Mouse (Mus musculus) ES-E14 (cell line): Measurements from ENCODE around the gene Lingo1. TPM values are rescaled to one million over a fixed set of nuclear protein-coding genes. Genes with fewer than 3 reads are reported as not detected.

Experiments used
- DNase-seq: peaks from one replicate; pipeline ENCODE4 v3.0.0-alpha.2; 2013; ENCODE audit warnings: low read depth, low spot score
- H3K27ac ChIP-seq: 2 replicates; pipeline ENCODE4 v1.5.1; 2012; ENCODE audit warnings: low read depth, mild to moderate bottlenecking, low read length, moderate library complexity, mixed read lengths; ENCODE audit not compliant: poor library complexity, insufficient read depth, severe bottlenecking
- H3K36me3 ChIP-seq: 2 replicates; pipeline ENCODE4 v1.6.1; 2012; ENCODE audit warnings: mild to moderate bottlenecking, low read length, moderate library complexity, mixed read lengths; ENCODE audit not compliant: control insufficient read depth, poor library complexity, insufficient read depth, severe bottlenecking
- H3K4me1 ChIP-seq, 2 experiments: fragments of 150-350 bp in 1 of 2; sonication (generic) in 1 of 2; 2 replicates each; pipeline ENCODE4 v1.6.1; 2012; ENCODE audit warnings: low read length in 2 of 2, mild to moderate bottlenecking in 1 of 2, mixed read lengths in 1 of 2; ENCODE audit not compliant: control insufficient read depth in 2 of 2, insufficient read depth in 2 of 2, poor library complexity in 1 of 2
- H3K4me3 ChIP-seq, 2 experiments: fragments of 150-350 bp in 1 of 2; sonication (generic) in 1 of 2; 2 replicates each; pipeline ENCODE4 v1.5.1; 2012; ENCODE audit warnings: low read length in 2 of 2, low read depth in 1 of 2, mild to moderate bottlenecking in 1 of 2, mixed read lengths in 1 of 2; ENCODE audit not compliant: insufficient read depth in 1 of 2, poor library complexity in 1 of 2, severe bottlenecking in 1 of 2
- H3K9ac ChIP-seq: 2 replicates; pipeline ENCODE4 v1.6.1; 2012; ENCODE audit warnings: low read depth, mild to moderate bottlenecking, low read length, mixed read lengths; ENCODE audit not compliant: poor library complexity, insufficient read depth, severe bottlenecking
- H3K9me3 ChIP-seq: fragments of 150-350 bp; sonication (generic); 2 replicates; pipeline ENCODE4 v1.6.1; 2012; ENCODE audit warnings: low read depth, mild to moderate bottlenecking, low read length; ENCODE audit not compliant: control insufficient read depth, insufficient read depth
- CHD2 ChIP-seq: IDR thresholded peaks from 2 replicates; pipeline ENCODE4 v1.6.1; 2014; ENCODE audit warnings: mild to moderate bottlenecking, low read depth, low read length, inconsistent platforms
- HCFC1 ChIP-seq: IDR thresholded peaks from 2 replicates; pipeline ENCODE4 v1.6.1; 2012; ENCODE audit warnings: low read length, inconsistent platforms, borderline replicate concordance; ENCODE audit not compliant: insufficient read depth
- MAFK ChIP-seq: IDR thresholded peaks from 2 replicates; pipeline ENCODE4 v1.6.1; 2014; ENCODE audit warnings: mild to moderate bottlenecking, low read depth, low read length, inconsistent platforms; ENCODE audit not compliant: insufficient read depth
- ZC3H11A ChIP-seq: IDR thresholded peaks from 2 replicates; pipeline ENCODE4 v1.6.1; 2012; ENCODE audit warnings: low read depth, mild to moderate bottlenecking, inconsistent platforms, low read length, borderline replicate concordance
- ZNF384 ChIP-seq: IDR thresholded peaks from 2 replicates; pipeline ENCODE4 v1.6.1; 2012; ENCODE audit warnings: low read depth, low read length, inconsistent platforms
- in situ Hi-C, 2 experiments: fragments of 600-800 bp; cut with MboI; formaldehyde crosslinking; loops; one replicate each; pipeline ENCODE4 v1.15.1; 2025; ENCODE audit warnings: low sequenced_read_pairs in 2 of 2, inconsistent platforms in 1 of 2; ENCODE audit not compliant: unreplicated experiment in 2 of 2
- total RNA-seq: library from RNA; depleted of rRNA; stranded (reverse); fragments of 300-350 nt; gene quantifications from 2 replicates; pipeline ENCODE4 v1.2.3, GENCODE M21; 2012

The Lingo1 gene
- total RNA-seq, 1 experiment = 1.3 TPM

DNA sequence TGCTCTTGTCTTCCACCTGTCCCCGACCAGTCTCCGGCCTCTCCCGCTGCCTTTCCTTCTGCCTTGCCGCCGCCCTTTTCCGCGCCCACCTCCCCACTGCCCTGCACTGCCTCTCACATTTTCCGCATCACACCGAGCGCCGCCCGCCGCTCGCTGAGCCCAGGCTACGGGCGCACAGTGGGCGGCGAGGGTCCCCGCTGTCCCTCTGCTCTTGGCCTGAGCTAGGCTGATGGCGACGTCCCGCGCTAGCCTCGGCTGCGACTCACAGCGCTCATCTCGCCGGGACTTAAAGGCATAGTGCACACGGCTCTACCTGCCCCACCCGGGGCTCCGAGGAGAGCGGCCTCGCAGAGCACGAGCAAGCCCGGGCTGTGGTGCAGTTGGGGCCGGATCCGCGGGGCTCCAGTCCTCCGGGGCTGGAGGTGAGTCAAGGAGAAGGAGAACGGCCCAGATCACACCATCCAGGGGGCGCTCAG is 426 bp upstream of the Lingo1 start:
- DNase-seq = no peak
- in situ Hi-C loops = no loop called here
- H3K27ac ChIP-seq = no peak overlapping the region
- peaks cover 0 to 2% of the 10 kb centered on the region in 2 experiments; a peak in 1 of 4 replicates for H3K4me1 ChIP-seq
- H3K9me3 ChIP-seq = no peaks in the 10 kb centered on the region
- no peak for TF ChIP-seq MAFK
- TF ChIP-seq CHD2 = no peak
- no peak for TF ChIP-seq ZC3H11A
- TF ChIP-seq HCFC1 = no peak
- no peak for TF ChIP-seq ZNF384
- H3K36me3 ChIP-seq = no peaks in the 10 kb centered on the region
- peak overlapping the region; percentile 67 to 77 for H3K4me3 ChIP-seq
- peak overlapping the region; percentile 55 for H3K9ac ChIP-seq

DNA sequence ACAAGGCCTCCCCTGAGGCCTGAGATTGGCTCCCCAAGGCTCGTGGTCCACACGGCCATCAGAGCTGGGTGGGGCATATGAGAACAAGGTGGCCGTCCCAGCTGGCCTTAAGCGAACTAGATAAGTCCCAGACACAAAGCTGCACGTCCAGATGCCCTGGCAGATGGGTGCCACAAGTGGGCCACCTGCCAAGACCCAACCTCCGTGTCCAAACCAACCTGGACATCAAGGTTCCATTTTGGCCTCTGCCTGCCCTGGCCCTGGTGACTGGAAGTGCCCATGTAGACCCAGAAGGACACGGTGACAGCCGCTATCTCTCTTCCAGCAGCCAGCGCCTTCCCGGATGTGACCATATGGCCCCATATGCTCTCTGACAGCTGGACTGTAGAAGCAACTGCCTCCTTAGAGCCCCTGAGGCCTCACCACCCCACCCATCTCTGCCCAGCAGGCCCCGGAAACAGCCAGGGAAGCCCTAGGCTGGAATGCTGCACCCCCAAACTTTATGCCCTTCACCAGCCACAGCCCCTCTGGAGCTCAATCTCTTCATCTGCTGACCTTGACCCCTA is 4.5 kb downstream of the Lingo1 start:
- in situ Hi-C loops = no loop called here
- Histone ChIP-seq H3K9ac (no peak overlapping the region), H3K27ac (no peak overlapping the region), H3K4me3 (no peak overlapping the region), H3K9me3 (no peaks in the 10 kb centered on the region), H3K4me1 (no peaks in the 10 kb centered on the region), H3K36me3 (no peaks in the 10 kb centered on the region)
- TF ChIP-seq CHD2 = no peak
- no peak for TF ChIP-seq HCFC1
- TF ChIP-seq MAFK = no peak
- TF ChIP-seq ZNF384 = no peak
- TF ChIP-seq ZC3H11A = no peak
- no peak for DNase-seq

DNA sequence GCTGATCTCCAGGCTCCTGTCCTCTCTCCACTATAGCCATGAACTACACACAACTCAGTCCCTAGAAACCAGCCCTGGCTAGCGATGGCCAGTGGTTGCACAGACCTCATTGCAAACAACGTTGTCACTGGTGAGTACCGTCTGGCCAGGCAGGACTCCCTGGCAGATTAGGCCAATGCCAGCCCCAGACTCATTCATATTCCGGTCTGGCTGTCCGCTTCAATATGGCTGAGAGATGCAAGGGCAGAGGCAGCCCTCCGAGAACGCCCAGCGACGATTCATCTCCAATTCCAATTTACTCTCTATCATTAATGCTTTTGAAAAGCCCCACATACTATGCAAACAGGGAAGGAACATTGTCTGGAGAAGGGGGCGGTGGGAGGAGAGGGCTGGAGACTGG is 11.7 kb downstream of the Lingo1 start:
- Histone ChIP-seq H3K4me1 (no peaks in the 10 kb centered on the region), H3K36me3 (no peaks in the 10 kb centered on the region), H3K9ac (no peak overlapping the region), H3K27ac (no peak overlapping the region), H3K9me3 (no peaks in the 10 kb centered on the region), H3K4me3 (no peak overlapping the region)
- TF ChIP-seq ZNF384 (no peak), ZC3H11A (no peak), MAFK (no peak), HCFC1 (no peak), CHD2 (no peak)
- no peak for DNase-seq
- in situ Hi-C loops = no loop called here

DNA sequence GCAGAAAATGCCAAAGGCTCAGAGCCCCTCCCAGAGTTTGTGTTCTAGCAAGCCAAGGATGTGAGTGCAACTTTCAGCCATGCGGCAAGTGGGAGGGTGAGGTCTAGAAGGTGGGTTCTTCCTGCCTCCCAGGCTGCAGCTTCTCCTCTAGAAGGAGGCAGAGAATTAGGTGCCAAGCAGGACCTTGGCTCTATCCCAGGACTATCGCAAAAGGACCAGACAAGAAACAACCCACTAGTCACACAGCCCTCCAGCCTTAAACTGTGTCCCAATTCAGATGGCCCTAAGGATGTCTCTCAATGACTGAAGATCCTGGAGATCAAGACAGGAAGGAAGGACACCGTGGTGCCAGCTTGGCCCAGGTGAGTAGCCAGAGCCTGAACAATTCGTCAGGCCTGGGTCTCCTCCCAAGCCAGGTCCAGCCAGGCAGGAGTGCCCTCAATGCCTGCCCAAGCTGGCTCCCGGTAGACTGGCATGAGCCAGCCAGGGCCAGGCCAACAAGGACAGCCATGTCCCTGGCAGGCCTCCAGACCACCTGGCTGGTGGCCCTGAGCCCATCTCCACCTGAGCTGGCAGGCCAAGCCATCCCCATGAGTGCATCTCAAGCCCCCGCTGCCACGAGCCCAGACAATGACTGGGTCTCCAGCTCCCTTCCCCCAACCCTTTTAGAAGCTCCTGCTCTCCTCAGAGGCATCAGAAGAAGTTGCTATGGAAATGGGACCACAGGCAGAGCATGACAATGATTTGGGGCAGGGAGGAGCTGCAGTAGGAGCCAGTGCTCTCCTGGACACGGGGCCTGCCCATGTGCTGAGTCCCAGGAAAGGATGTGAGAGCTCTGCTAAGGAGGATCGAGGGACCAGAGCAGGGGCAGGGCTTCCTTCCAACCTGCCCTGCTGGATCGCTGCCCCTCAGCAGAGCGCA is 19.1 kb downstream of the Lingo1 start:
- TF ChIP-seq ZC3H11A (no peak), MAFK (no peak), CHD2 (no peak), HCFC1 (no peak), ZNF384 (no peak)
- Histone ChIP-seq H3K4me1 (no peaks in the 10 kb centered on the region), H3K36me3 (no peaks in the 10 kb centered on the region), H3K27ac (no peak overlapping the region), H3K9me3 (no peaks in the 10 kb centered on the region), H3K9ac (no peak overlapping the region), H3K4me3 (no peak overlapping the region)
- in situ Hi-C loops = no loop called here
- no peak for DNase-seq
